Mouse (Mus musculus): Measurements from ENCODE around the gene Gstt1. TPM values are rescaled to one million over a fixed set of nuclear protein-coding genes. Genes with fewer than 3 reads are reported as not detected.
A peak's percentile ranks its signal among the peaks of the same experiment; 100 is the strongest.

Gstt1 gene
- polyA plus RNA-seq, 1 experiment = 19.2 TPM

DNA sequence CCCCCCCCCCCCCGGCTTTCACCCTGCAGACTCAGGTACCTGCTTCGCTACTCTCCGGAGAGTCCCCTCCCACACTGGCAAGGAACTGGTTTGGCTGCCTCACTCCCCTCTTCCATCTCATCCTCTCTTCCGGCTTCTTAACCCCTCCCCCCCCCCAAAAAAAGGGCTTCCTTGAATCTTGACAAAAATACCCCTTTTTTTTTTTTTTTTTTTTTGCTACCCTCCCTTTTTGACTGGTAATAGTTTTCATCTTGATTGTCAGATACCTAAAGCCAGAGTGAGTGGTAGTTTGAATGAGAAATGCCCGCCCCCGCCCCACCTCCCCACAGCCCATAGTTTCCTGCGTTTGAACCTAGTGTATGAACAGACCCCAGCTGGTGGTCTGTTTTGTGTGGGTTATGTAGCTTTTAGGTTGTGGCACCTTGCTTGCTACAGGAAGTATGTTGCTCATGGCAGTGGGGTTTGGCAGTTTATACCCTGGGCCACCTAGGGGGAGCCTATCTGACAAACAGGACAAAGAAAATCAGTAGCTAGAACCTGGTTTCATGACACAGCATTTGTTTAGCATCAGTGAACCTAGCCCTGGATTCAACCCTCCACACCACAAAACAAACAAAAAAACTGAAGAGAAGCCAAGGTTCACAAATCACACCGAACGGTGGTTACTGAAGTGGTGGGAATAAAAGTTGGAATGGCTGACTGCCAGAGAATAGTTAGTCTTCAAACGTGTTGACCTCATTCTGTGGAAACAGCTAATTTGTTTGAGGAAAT lies 37.6 kb upstream of the Gstt1 start:
- Histone ChIP-seq H3K4me3 (ENCODE audit: control insufficient read depth, insufficient read depth, low read length) (no peak overlapping the region), H3K36me3 (ENCODE audit: control insufficient read depth, insufficient read depth, low read length) (no peaks in the 10 kb centered on the region), H3K4me1 (replicated peaks; ENCODE audit: control insufficient read depth, insufficient read depth, low read length) (peaks cover 26% of the 10 kb centered on the region), H3K27ac (ENCODE audit: control insufficient read depth, insufficient read depth, low read length) (peak overlapping the region; percentile 87), H3K27me3 (ENCODE audit: control insufficient read depth, insufficient read depth, low read length) (no peaks in the 10 kb centered on the region)
- under 1% methylated on average over 10 of the region's 10 CpGs for WGBS
- no peak for TF ChIP-seq CTCF (IDR thresholded peaks at IDR 0.05; ENCODE audit: borderline replicate concordance, control insufficient read depth, extremely low read depth, insufficient read depth, low read length, poor library complexity)
- TF ChIP-seq POLR2A (IDR thresholded peaks at IDR 0.05; ENCODE audit: control insufficient read depth, extremely low read depth, insufficient read depth, low read length, poor library complexity) = 0 out of 2 replicates have a peak, but pooled peaks have one; percentile 15
- peak; percentile 80 for DNase-seq

DNA sequence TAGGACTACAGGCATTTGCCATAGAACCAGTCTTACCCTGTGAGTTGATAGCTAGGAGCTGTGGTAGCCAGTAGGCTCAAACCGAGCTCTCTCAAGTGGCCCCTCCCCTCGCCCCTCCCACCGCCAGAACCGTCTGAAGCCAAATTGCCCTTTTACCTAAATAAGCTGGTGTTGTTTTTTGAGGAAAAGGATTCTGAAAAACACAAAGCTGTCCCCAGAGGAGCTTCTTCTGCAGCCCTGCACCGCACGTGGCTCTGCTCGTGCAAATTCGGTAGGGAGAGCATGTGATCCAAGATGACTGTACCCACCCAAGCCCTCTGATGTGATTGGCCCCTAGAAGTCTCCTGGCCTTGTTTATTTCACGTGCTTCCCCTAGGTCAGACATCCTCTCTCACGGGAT lies 36.9 kb upstream of the Gstt1 start:
- Histone ChIP-seq H3K27ac (ENCODE audit: control insufficient read depth, insufficient read depth, low read length) (peak overlapping the region; percentile 87), H3K4me1 (replicated peaks; ENCODE audit: control insufficient read depth, insufficient read depth, low read length) (peaks cover 26% of the 10 kb centered on the region), H3K27me3 (ENCODE audit: control insufficient read depth, insufficient read depth, low read length) (no peaks in the 10 kb centered on the region), H3K36me3 (ENCODE audit: control insufficient read depth, insufficient read depth, low read length) (no peaks in the 10 kb centered on the region), H3K4me3 (ENCODE audit: control insufficient read depth, insufficient read depth, low read length) (peak overlapping the region; percentile 42)
- TF ChIP-seq POLR2A (IDR thresholded peaks at IDR 0.05; ENCODE audit: control insufficient read depth, extremely low read depth, insufficient read depth, low read length, poor library complexity) = no peak
- TF ChIP-seq CTCF (IDR thresholded peaks at IDR 0.05; ENCODE audit: borderline replicate concordance, control insufficient read depth, extremely low read depth, insufficient read depth, low read length, poor library complexity) = no peak
- under 1% methylated on average over 10 of the region's 10 CpGs for WGBS
- peak; percentile 69 for DNase-seq

DNA sequence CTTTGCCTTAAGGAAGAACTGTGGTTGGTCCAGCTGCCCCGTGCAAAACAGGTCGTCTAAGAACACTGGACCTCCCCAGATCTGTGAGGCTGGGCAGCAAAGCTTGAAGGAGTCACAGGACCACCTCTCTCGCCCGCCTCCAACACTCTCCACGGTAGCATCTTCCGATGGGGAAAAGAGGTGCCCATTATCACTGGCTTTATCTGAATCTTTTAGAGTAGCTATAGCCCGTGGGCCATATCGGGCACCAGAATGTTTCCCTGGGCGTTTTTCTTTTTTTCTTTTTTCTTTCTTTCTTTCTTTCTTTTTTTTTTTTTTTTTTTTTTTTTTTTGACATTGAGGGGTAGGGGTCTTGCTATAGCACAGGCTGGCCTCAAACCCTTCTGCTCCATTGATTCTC lies 36.3 kb upstream of the Gstt1 start:
- peak overlapping the region; percentile 84 for H3K4me3 ChIP-seq (ENCODE audit: control insufficient read depth, insufficient read depth, low read length)
- DNase-seq = no peak
- 3% methylated on average over 9 of the region's 9 CpGs for WGBS
- H3K27me3 ChIP-seq (ENCODE audit: control insufficient read depth, insufficient read depth, low read length) = no peaks in the 10 kb centered on the region
- peak overlapping the region; percentile 87 for H3K27ac ChIP-seq (ENCODE audit: control insufficient read depth, insufficient read depth, low read length)
- TF ChIP-seq CTCF (IDR thresholded peaks at IDR 0.05; ENCODE audit: borderline replicate concordance, control insufficient read depth, extremely low read depth, insufficient read depth, low read length, poor library complexity) (no peak), POLR2A (IDR thresholded peaks at IDR 0.05; ENCODE audit: control insufficient read depth, extremely low read depth, insufficient read depth, low read length, poor library complexity) (no peak)
- peaks cover 26% of the 10 kb centered on the region for H3K4me1 ChIP-seq (replicated peaks; ENCODE audit: control insufficient read depth, insufficient read depth, low read length)
- no peaks in the 10 kb centered on the region for H3K36me3 ChIP-seq (ENCODE audit: control insufficient read depth, insufficient read depth, low read length)

DNA sequence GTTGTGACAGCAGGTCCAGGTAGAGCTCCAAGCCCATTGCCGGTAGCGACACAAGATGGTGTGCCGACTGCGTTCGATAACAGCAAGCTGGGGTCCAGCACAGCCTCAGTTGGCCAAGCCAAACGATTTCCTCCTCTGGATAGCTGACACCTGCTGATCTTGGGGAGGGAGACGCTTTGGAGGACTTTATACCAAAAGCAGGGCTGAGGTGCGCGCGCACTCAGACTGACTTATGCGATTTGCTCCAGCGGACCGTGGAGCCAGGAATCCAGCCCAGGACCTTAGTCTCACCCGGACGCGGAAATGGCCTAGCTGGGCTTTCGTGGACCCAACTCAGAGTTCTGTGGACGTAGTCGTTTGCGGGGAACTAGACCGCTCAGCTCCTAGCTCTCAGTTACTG lies 35.9 kb upstream of the Gstt1 start:
- H3K36me3 ChIP-seq (ENCODE audit: control insufficient read depth, insufficient read depth, low read length) = no peaks in the 10 kb centered on the region
- peak; percentile 31; the same call in 1 of the 2 replicates for TF ChIP-seq POLR2A (IDR thresholded peaks at IDR 0.05; ENCODE audit: control insufficient read depth, extremely low read depth, insufficient read depth, low read length, poor library complexity)
- no peak for TF ChIP-seq CTCF (IDR thresholded peaks at IDR 0.05; ENCODE audit: borderline replicate concordance, control insufficient read depth, extremely low read depth, insufficient read depth, low read length, poor library complexity)
- H3K4me3 ChIP-seq (ENCODE audit: control insufficient read depth, insufficient read depth, low read length) = peak overlapping the region; percentile 84
- peak overlapping the region; percentile 74 for H3K27ac ChIP-seq (ENCODE audit: control insufficient read depth, insufficient read depth, low read length)
- WGBS = 2% methylated on average over 21 of the region's 21 CpGs
- H3K27me3 ChIP-seq (ENCODE audit: control insufficient read depth, insufficient read depth, low read length) = no peaks in the 10 kb centered on the region
- peaks cover 26% of the 10 kb centered on the region for H3K4me1 ChIP-seq (replicated peaks; ENCODE audit: control insufficient read depth, insufficient read depth, low read length)
- DNase-seq = peak; percentile 73

DNA sequence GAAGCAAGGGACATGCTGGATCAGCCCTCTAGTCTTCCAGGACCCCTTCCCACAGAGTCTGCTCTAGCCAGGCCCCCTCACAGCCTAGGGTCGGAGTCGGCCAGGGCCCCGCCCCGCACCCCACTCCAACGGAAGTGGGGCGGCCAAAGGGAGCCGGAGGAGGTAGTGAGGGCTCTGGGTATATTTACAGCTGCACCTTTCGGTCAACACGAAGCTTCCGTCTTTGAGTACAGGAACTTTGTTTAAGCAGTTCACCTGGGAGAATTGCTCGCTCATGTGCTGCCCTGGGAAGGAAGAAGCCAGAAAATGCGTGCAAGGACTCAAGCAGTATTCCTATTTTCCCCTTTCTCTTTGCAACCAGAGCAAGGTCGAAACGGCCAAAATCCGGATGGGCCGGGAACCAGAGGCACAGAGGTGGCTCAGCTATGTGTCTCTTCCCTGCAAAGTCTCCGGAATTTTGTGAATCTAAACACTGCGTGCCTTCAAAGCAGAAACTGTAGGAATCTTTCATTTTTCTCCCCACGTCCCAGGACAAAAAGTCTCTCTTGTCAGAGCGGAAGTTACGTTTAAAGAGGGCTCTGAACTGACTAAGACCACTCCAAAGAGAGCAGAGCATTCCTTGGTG lies 35.2 kb upstream of the Gstt1 start:
- Histone ChIP-seq H3K4me1 (replicated peaks; ENCODE audit: control insufficient read depth, insufficient read depth, low read length) (peaks cover 26% of the 10 kb centered on the region), H3K27ac (ENCODE audit: control insufficient read depth, insufficient read depth, low read length) (peak overlapping the region; percentile 74), H3K4me3 (ENCODE audit: control insufficient read depth, insufficient read depth, low read length) (peak overlapping the region; percentile 84), H3K27me3 (ENCODE audit: control insufficient read depth, insufficient read depth, low read length) (no peaks in the 10 kb centered on the region), H3K36me3 (ENCODE audit: control insufficient read depth, insufficient read depth, low read length) (no peaks in the 10 kb centered on the region)
- peak; percentile 51 for DNase-seq
- WGBS = 9% methylated on average over 21 of the region's 21 CpGs
- 0 out of 2 replicates have a peak, but pooled peaks have one; percentile 24 for TF ChIP-seq POLR2A (IDR thresholded peaks at IDR 0.05; ENCODE audit: control insufficient read depth, extremely low read depth, insufficient read depth, low read length, poor library complexity)
- no peak for TF ChIP-seq CTCF (IDR thresholded peaks at IDR 0.05; ENCODE audit: borderline replicate concordance, control insufficient read depth, extremely low read depth, insufficient read depth, low read length, poor library complexity)

DNA sequence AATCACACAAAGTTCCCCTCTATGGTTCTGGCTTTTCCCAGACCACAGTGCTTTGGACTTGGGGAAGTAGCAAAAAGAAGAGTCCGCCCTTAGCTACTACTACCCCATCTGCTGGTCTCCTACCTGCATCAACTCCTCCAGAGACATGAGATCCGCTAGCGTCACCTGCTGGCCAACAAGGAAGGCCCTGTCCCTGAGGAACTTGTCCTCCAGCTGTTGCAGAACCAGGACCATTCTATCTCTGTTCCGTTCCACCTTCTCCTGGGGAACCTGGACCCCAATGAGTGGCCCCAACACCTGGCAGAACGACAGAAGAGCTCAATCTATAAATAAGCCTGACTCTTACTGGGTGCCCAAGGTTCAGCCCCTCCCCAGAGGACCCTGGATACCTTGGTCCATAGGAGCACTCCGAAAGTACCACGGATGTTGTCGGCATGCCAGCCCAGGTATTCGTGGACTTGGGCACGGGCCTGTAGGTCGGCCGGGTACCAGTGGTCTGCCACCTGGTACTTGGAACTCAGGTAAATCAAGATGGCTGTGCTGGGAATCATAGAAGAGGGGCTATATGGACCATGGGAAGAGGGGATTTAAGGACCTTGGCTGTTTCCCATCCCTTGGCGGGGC lies 34.0 kb upstream of the Gstt1 start:
- TF ChIP-seq POLR2A (IDR thresholded peaks at IDR 0.05; ENCODE audit: control insufficient read depth, extremely low read depth, insufficient read depth, low read length, poor library complexity) (no peak), CTCF (IDR thresholded peaks at IDR 0.05; ENCODE audit: borderline replicate concordance, control insufficient read depth, extremely low read depth, insufficient read depth, low read length, poor library complexity) (peak; percentile 68; the same call in 1 of the 2 replicates)
- WGBS = 71% methylated on average over 13 of the region's 13 CpGs
- no peak overlapping the region for H3K4me3 ChIP-seq (ENCODE audit: control insufficient read depth, insufficient read depth, low read length)
- H3K36me3 ChIP-seq (ENCODE audit: control insufficient read depth, insufficient read depth, low read length) = no peaks in the 10 kb centered on the region
- H3K27ac ChIP-seq (ENCODE audit: control insufficient read depth, insufficient read depth, low read length) = no peak overlapping the region
- H3K4me1 ChIP-seq (replicated peaks; ENCODE audit: control insufficient read depth, insufficient read depth, low read length) = peaks cover 20% of the 10 kb centered on the region
- peak; percentile 78 for DNase-seq
- no peaks in the 10 kb centered on the region for H3K27me3 ChIP-seq (ENCODE audit: control insufficient read depth, insufficient read depth, low read length)
